Mouse (Mus musculus) heart, adult 2 months (tissue): ENCODE measurements around the gene Prr23a1.
"Not testable (repeated sequence)": the region's sequence is repeated elsewhere in the genome, so short reads cannot be mapped to it uniquely, and the experiment has no call there.

ENCODE experiments used
- CTCF ChIP-seq: fragments of 200-600 bp; IDR thresholded peaks from 2 replicates; pipeline ENCODE4 v1.8.1; 2022; ENCODE audit warnings: antibody characterized with exemption, mild to moderate bottlenecking, moderate library complexity
- POLR2A ChIP-seq: fragments of 200-500 bp; IDR thresholded peaks from 2 replicates; pipeline ENCODE4 v1.6.1; 2011; ENCODE audit warnings: mild to moderate bottlenecking, low read depth, low read length, control low read depth; ENCODE audit not compliant: insufficient read depth

DNA sequence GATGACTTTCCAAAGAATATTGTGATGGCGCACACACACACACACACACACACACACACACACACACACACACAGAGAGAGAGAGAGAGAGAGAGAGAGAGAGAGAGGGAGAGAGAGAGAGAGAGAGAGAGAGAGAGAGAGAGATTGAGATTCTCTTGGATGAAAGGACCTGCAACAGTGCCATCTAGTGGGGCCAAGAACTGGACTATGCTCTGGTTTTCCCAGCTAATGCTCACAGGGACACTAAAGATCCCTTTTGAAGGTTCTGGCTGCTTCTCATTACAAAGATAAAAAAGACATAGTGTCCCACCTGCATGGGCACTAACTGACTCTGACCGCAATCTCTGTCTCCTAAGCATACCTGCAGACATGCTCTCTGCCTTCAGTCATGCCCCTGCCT is 32.8 kb upstream of the Prr23a1 start:
- TF ChIP-seq CTCF: peak; percentile 56
- not testable (repeated sequence) for TF ChIP-seq POLR2A
